Mouse (Mus musculus) embryonic fibroblast, embryonic 13.5 days (primary cell): Measurements from ENCODE around the gene Gm10985.

ENCODE experiments used
- CTCF ChIP-seq: IDR thresholded peaks from 2 replicates; pipeline ENCODE4 v1.5.1; 2011; ENCODE audit warnings: mild to moderate bottlenecking, control low read depth, low read length, moderate library complexity, borderline replicate concordance; ENCODE audit not compliant: insufficient read depth
- POLR2A ChIP-seq: IDR thresholded peaks from 2 replicates; pipeline ENCODE4 v1.6.1; 2011; ENCODE audit warnings: low read depth, mild to moderate bottlenecking, control low read depth, low read length, moderate library complexity

- TF ChIP-seq CTCF (no peak), POLR2A (no peak)
These were observed 9.9 kb downstream of the Gm10985 start for GRCm38 (mm10) chr3:53854831-53855230.
